Mouse (Mus musculus): ENCODE data around the gene Ap1g1.

- TF ChIP-seq CTCF (IDR thresholded peaks at IDR 0.05; ENCODE audit: extremely low read depth, insufficient read depth, insufficient read length, insufficient replicate concordance) (no peak), POLR2A (IDR thresholded peaks at IDR 0.05; ENCODE audit: low read depth, low read length) (no peak)
These were observed 12.6 kb downstream of the Ap1g1 start for GRCm38 (mm10) chr8:109790938-109791337.
